Mouse (Mus musculus) cerebellum, adult 9-11 months (tissue): ENCODE results near the gene H2-Q10.
"Not testable (repeated sequence)": the region's sequence is repeated elsewhere in the genome, so short reads cannot be mapped to it uniquely, and the experiment has no call there.

Experiments
- DNase-seq: peaks from one replicate; pipeline ENCODE4 v3.0.0; 2022

The H2-Q10 gene

GRCm38 (mm10) chr17:35469842-35470751 is at the start of gene H2-Q10:
Gene H2-Q10 (plus strand): TSS chr17:35470089.
- no peak for DNase-seq

DNA sequence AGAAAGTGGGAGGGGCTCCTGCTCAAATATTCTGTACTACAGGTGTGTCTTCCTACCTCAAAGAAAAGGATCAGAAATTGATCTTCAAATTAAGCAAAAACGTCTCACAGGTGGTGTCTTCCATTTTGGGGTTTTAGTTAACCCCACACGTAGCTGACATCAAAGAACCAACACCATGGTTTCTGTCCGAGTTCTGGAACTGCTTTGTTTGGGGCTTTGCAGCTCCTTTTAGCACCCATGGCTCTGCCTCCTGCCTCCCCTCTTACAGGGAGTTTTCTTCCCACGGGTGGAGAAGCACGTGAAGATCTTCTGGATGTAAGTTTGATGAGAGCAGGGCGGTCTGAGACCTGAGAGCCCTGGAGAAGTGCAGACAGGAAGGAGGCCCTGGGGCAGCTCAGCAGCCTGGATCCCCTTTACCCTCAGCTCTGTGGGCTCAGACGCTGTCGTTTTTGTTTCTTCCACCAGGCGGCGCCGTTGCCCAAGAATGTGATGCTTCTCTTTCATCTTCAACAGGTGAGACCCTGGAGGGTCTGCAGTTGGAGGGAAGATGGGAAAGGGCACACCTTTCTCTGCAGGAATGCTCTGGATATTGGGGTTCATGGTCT is 49.6 kb upstream of the H2-Q10 start:
- DNase-seq: not testable (repeated sequence)

DNA sequence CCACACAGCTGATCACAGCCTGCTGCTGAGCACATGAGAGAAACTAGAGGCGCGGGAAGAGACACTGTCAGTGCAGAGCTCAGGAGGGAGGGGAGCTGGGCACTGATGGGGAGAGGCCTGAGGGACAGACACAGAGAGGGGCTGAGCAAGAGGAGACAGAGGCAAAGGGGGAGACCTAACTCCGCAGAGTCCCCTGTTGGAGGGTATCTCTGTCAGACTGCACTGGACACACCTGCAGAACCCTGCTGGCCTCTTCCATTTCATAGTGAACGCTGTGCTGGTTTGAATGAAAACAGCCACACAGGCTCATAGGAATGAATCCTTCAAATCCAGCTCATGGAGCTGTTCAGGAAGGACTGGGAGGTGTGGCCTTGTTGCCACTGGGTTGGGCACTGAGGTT is 48.6 kb upstream of the H2-Q10 start:
- not testable (repeated sequence) for DNase-seq

GRCm38 (mm10) chr17:35422360-35422759 is 47.5 kb upstream of the H2-Q10 start:
- not testable (repeated sequence) for DNase-seq

GRCm38 (mm10) chr17:35423131-35423810 is 46.6 kb upstream of the H2-Q10 start:
- DNase-seq: not testable (repeated sequence)

DNA sequence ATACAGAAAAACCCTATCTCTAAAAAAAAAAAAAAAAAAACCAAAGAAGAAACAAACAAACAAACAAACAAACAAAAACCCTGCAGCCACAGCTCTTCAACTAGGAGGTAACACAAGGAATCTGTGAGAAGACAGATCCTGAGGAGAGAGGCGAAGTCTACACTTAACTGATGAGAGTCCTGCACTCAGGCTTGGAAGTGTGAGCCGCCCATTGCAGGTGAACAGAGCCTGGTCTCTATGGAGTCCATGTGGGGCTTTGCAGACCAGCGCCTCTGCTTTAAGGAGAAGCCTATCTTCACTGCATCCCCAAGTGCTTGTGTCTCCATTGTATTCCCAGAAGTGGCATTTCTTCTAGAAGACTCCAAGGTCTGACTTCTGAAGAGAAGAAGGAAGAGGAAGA is 45.8 kb upstream of the H2-Q10 start:
- DNase-seq: not testable (repeated sequence)

DNA sequence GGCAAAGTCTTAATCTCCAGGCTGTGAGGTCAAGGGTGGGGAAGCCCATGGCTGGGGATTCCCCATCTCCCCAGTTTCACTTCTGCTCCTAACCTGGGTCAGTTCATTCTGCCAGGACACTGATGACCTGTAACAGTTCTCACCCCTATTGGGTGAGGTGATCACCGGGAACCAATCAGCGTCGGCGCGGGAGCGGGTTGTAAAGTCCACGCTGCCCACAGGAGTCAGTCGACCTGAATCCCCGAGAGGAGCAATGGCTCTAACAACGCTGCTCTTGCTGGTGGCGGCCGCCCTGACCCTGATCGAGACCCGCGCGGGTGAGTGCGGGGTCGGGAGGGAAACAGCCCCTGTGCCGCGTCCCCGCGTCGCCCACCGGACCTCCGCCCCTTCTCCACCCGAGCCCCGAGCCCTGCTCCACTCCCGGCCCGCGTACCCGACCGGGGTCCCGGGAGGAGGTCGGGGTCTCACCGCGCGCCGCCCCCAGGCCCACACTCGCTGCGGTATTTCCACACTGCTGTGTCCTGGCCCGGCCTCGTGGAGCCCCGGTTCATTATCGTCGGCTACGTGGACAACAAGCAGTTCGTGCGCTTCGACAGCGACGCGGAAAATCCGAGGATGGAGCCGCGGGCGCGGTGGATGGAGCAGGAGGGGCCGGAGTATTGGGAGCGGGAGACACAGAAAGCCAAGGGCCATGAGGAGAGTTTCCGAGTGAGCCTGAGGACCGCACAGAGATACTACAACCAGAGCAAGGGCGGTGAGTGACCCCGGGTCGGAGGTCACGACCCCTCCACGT is 45.1 kb upstream of the H2-Q10 start, which contains the start of gene H2-Q6:
TSS of gene H2-Q6 (plus strand) at position 227 of the 793 bp plus-strand sequence.
- DNase-seq: not testable (repeated sequence)

DNA sequence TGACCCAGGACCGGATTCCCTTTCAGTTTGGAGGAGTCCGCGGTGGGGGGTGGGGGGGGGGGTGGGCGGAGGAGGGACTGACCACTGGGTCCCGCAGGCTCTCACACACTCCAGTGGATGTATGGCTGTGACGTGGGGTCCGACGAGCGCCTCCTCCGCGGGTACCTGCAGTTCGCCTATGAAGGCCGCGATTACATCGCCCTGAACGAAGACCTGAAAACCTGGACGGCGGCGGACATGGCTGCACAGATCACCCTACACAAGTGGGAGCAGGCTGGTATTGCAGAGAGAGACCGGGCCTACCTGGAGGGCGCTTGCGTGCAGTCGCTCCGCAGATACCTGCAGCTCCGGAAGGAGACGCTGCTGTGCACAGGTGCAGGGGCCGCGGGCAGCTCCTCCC is 44.4 kb upstream of the H2-Q10 start:
- not testable (repeated sequence) for DNase-seq

DNA sequence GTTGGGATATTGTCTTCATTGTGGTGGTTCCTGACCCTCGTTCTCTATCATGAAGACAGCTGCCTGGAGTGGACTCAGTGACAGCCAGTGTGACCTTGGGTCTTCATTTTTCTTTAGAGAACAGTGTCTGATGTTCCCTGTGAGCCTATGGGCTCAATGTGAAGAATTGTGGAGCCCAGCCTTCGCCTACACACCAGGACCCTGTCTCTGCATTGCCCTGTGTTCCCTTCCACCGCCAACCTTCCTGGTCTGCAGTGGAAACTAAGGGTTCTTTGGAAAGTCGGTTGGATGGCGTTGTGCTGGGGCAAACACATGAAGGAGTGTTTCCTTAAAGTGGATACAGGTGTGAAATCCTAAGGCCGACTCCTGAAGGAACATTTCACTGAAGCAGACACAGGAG is 41.0 kb upstream of the H2-Q10 start:
- DNase-seq: not testable (repeated sequence)

- DNase-seq: not testable (repeated sequence)
Observed at GRCm38 (mm10) chr17:35430671-35431070, 39.2 kb upstream of the H2-Q10 start.

DNA sequence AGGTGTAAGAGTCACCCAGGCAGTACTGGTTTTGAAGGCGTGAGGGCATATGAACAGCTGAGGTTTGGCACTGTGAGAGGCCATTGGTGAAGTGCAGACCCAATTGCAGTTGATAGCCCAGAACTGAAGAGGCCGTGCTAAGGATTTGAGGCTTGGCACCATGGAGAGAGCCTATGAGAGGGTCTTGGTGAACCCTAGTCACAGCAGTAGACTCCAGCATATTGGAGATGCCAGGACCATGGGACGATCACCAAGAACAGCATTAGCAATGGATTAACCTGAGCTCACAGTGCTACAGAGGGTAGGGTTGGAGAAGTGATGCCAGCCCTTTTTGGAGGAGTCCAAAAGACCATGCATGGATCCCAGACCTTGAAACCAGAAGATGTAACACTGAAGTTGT is 37.7 kb upstream of the H2-Q10 start:
- DNase-seq: not testable (repeated sequence)

DNA sequence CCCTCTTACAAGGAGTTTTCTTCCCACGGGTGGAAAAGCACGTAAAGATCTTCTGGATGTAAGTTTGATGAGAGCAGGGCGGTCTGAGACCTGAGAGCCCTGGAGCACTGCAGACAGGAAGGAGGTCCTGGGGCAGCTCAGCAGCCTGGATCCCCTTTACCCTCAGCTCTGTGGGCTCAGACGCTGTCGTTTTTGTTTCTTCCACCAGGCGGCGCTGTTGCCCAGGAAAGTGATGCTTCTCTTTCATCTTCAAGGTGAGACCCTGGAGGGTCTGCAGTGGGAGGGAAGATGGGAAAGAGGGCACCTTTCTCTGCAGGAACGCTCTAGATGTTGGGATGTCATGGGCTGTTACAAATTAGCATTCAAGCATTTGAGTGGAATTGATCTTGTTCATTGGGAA is 35.1 kb upstream of the H2-Q10 start:
- DNase-seq: not testable (repeated sequence)

DNA sequence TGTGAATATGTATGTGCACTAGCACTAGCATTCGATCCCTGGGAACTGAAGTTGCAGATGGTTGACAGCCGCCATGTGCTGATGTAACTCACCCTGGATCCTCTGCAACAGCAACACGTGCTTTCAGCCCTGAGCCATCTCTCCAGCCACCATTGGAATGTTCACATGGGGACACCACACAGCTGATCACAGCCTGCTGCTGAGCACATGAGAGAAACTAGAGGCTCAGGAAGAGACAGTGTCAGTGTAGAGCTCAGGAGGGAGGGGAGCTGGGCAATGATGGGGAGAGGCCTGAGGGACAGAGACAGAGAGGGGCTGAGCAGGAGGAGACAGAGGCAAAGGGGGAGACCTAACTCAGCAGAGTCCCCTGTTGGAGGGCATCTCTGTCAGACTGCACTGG is 34.3 kb upstream of the H2-Q10 start:
- DNase-seq: not testable (repeated sequence)

DNA sequence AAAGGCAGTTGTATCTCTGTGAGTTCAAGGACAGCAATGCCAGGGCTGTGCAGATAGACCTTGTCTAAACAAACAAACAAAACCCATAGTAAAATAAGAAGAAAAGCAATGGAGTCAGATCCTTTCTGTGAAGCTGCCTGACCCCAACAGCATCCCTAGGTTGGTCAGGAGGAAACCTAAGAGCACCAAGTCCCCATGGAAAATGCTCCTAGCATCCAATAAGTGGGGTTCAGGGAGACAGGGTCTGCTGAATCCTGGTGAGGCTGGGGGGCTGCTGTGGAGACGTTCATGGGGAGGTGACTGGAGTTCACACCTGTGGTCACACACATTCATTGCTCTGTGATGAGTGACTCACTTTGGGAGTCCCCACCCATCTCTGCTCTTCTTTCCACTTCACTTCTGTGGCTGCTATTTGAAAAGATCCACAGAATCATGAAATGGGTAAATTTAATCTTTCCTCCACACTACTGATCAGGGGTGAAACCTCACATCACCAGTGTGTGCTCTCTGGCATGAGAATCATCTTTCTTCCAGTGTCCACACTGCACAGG is 32.4 kb upstream of the H2-Q10 start:
- not testable (repeated sequence) for DNase-seq

DNA sequence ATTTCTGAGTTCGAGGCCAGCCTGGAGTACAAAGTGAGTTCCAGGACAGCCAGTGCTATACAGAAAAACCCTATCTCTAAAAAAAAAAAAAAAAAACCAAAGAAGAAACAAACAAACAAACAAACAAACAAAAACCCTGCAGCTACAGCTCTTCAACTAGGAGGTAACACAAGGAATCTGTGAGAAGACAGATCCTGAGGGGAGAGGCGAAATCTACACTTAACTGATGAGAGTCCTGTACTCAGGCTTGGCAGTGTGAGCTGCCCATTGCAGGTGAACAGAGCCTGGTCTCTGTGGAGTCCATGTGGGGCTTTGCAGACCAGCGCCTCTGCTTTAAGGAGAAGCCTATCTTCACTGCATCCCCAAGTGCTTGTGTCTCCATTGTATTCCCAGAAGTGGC is 31.5 kb upstream of the H2-Q10 start:
- DNase-seq: not testable (repeated sequence)

- DNase-seq: peak; percentile 28
Observed at GRCm38 (mm10) chr17:35438885-35439284, 31.0 kb upstream of the H2-Q10 start, which contains the start of gene H2-Q7. Gene H2-Q7 (plus strand): TSS chr17:35439155.

GRCm38 (mm10) chr17:35439295-35439747 is 30.6 kb upstream of the H2-Q10 start:
- DNase-seq: not testable (repeated sequence)

GRCm38 (mm10) chr17:35439925-35440645 is 29.8 kb upstream of the H2-Q10 start:
- not testable (repeated sequence) for DNase-seq

DNA sequence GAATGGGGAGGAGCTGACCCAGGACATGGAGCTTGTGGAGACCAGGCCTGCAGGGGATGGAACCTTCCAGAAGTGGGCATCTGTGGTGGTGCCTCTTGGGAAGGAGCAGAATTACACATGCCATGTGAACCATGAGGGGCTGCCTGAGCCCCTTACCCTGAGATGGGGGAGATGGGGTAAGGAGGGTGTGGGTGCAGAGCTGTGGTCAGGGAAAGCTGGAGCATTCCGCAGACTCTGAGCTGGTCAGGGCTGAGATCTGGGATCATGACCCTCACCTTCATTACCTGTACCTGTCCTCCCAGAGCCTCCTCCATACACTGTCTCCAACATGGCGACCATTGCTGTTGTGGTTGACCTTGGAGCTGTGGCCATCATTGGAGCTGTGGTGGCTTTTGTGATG is 27.5 kb upstream of the H2-Q10 start:
- not testable (repeated sequence) for DNase-seq

GRCm38 (mm10) chr17:35444510-35444909 is 25.4 kb upstream of the H2-Q10 start:
- DNase-seq: not testable (repeated sequence)

GRCm38 (mm10) chr17:35458247-35458646 is 11.6 kb upstream of the H2-Q10 start:
- DNase-seq: not testable (repeated sequence)
